Mouse (Mus musculus) liver, embryonic 15.5 days (tissue): Measurements from ENCODE around the gene Gstp2. TPM values are rescaled to one million over a fixed set of nuclear protein-coding genes. Genes with fewer than 3 reads are reported as not detected.
A peak's percentile ranks its signal among the peaks of the same experiment; 100 is the strongest.
"Not testable (repeated sequence)": the region's sequence is repeated elsewhere in the genome, so short reads cannot be mapped to it uniquely, and the experiment has no call there.

Experiments
- ATAC-seq: fragments of 200-750 bp; cut with Nextera tagmentation; 2 replicates; pipeline ENCODE4 v1.8.0; 2017; ENCODE audit warnings: moderate number of reproducible peaks, mild to moderate bottlenecking, moderate library complexity; ENCODE audit not compliant: insufficient read depth
- H3K27ac ChIP-seq: fragments of 300-500 bp; sonication (generic); replicated peaks from 2 replicates; pipeline ENCODE4 v1.5.1; 2015; ENCODE audit warnings: mild to moderate bottlenecking, inconsistent platforms
- H3K27me3 ChIP-seq: fragments of 300-500 bp; sonication (generic); 2 replicates; pipeline ENCODE4 v1.6.1; 2015; ENCODE audit warnings: mild to moderate bottlenecking, inconsistent platforms
- H3K36me3 ChIP-seq: fragments of 300-500 bp; sonication (generic); replicated peaks from 2 replicates; pipeline ENCODE4 v1.6.1; 2015; ENCODE audit warnings: moderate library complexity, mild to moderate bottlenecking, inconsistent platforms
- H3K4me1 ChIP-seq: fragments of 300-500 bp; sonication (generic); replicated peaks from 2 replicates; pipeline ENCODE4 v1.6.1; 2015; ENCODE audit warnings: inconsistent platforms
- H3K4me2 ChIP-seq: fragments of 300-500 bp; sonication (generic); 2 replicates; pipeline ENCODE4 v1.6.1; 2015; ENCODE audit warnings: moderate library complexity, mild to moderate bottlenecking, inconsistent platforms
- H3K4me3 ChIP-seq: fragments of 300-500 bp; sonication (generic); replicated peaks from 2 replicates; pipeline ENCODE4 v1.5.1; 2015; ENCODE audit warnings: mild to moderate bottlenecking, inconsistent platforms
- H3K9ac ChIP-seq: fragments of 300-500 bp; sonication (generic); 2 replicates; pipeline ENCODE4 v1.6.1; 2015; ENCODE audit warnings: moderate library complexity, mild to moderate bottlenecking, inconsistent platforms
- H3K9me3 ChIP-seq: fragments of 300-500 bp; sonication (generic); replicated peaks from 2 replicates; pipeline ENCODE4 v1.6.1; 2016; ENCODE audit warnings: inconsistent platforms
- WGBS: fragments of 180-500 bp; shearing (Covaris S2); methylation state at CpG from one replicate; pipeline ENCODE4 v1.1.7; 2015; ENCODE audit warnings: mixed read lengths; ENCODE audit not compliant: insufficient replicate concordance; 5-methylcytosine and 5-hydroxymethylcytosine counted together
- polyA plus RNA-seq: library from polyadenylated mRNA; unstranded; fragments of >200 nt; fragmentation: Nextera tagmentation; extraction: Ambion mirVana; gene quantifications from 2 replicates; pipeline ENCODE4 v1.2.1, GENCODE M21; 2015

Gene Gstp2
- polyA plus RNA-seq, 1 experiment from 2014 or later = 8.0 TPM

GRCm38 (mm10) chr19:4047859-4048258 lies 2.0 kb upstream of the Gstp2 start:
- Histone ChIP-seq H3K4me3 (peak overlapping the region; percentile 30; the same call in 1 of the 2 replicates), H3K27me3 (no peaks in the 10 kb centered on the region), H3K9ac (no peak overlapping the region), H3K4me1 (peaks cover 56% of the 10 kb centered on the region), H3K4me2 (peak overlapping the region; percentile 57; the same call in 1 of the 2 replicates), H3K9me3 (no peaks in the 10 kb centered on the region), H3K36me3 (no peaks in the 10 kb centered on the region), H3K27ac (no peak overlapping the region)
- no peak for ATAC-seq
- 9% methylated on average over 4 of the region's 4 CpGs for WGBS

DNA sequence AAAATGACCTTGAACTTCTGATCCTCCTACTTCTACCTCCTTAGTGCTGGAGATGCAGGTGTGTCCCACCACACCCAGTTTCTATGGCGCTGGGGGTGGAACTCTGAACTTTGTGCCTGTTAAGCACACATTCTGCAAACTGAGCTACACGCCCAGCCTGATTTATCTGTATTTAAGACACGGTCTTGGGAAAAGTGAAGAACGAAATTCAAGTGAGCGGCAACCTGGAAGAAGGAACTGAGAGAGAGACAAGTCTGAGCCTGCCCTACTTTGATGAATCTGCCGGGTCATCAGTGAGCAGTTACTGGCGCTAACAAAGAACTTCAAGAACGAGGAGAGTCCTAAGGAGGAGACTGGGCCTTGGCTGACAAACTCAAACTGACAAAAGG lies 1.0 kb upstream of the Gstp2 start:
- 29% methylated on average over 8 of the region's 8 CpGs for WGBS
- Histone ChIP-seq H3K36me3 (no peaks in the 10 kb centered on the region), H3K4me3 (peak overlapping the region; percentile 30), H3K27me3 (no peaks in the 10 kb centered on the region), H3K9ac (peak overlapping the region; percentile 31; the same call in 1 of the 2 replicates), H3K9me3 (no peaks in the 10 kb centered on the region), H3K4me2 (peak overlapping the region; percentile 57), H3K4me1 (peaks cover 49% of the 10 kb centered on the region), H3K27ac (peak overlapping the region; percentile 96)
- ATAC-seq = peak; percentile 74

- H3K36me3 ChIP-seq, ATAC-seq, H3K4me2 ChIP-seq, H3K9me3 ChIP-seq, H3K4me3 ChIP-seq, H3K27me3 ChIP-seq, H3K9ac ChIP-seq: not testable (repeated sequence)
- 42% methylated on average over 5 of the region's 5 CpGs for WGBS
- Histone ChIP-seq H3K4me1 (peaks cover 48% of the 10 kb centered on the region), H3K27ac (peak overlapping the region; percentile 61; the same call in 1 of the 2 replicates)
Observed at GRCm38 (mm10) chr19:4044109-4044508, 1.7 kb downstream of the Gstp2 start.

DNA sequence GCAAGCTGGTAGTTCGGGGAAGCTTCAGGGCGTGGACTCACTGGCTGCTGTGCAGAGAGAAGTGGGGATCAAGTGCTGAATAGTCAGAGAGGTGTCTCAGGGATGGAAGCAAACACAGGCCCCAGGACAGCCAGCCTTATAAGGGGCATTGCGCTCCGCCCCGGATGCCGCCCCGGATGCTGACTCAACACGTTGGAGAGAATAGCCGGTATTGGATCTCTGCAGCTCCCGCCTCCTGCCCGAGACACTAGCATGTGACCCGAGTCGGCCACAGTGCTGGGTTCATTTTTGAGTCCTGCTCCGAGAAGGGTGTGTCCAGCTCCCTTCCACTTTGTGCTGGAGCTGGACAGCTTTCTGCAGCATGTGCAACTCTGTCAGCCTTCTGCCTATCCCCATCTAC lies 3.7 kb downstream of the Gstp2 start:
- H3K4me1 ChIP-seq = peaks cover 51% of the 10 kb centered on the region
- WGBS = 66% methylated on average over 14 of the region's 14 CpGs
- no peak overlapping the region for H3K27ac ChIP-seq
- no peaks in the 10 kb centered on the region for H3K27me3 ChIP-seq
- H3K9ac ChIP-seq = no peak overlapping the region
- no peak for ATAC-seq
- H3K9me3 ChIP-seq = no peaks in the 10 kb centered on the region
- no peak overlapping the region for H3K4me2 ChIP-seq
- H3K4me3 ChIP-seq = no peak overlapping the region
- H3K36me3 ChIP-seq = no peaks in the 10 kb centered on the region

DNA sequence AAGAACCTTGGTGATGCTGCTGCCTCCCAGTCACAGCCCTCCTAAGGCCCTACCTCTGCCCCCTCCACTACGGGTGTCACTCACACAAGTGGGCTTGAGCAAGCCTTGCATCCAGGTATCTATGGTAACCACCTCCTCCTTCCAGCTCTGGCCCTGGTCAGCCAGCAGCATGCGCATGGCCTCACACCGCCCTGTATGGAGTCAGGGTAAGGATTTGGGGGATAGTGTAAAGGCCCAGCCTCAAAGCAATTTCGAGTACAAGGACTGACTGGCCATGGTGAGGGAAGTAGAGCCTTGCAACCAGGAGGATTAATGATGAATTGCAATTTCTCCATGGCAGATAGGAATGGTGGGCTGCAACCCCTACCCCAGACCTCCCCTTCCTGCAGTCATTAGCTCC lies 4.3 kb downstream of the Gstp2 start:
- ATAC-seq, H3K4me3 ChIP-seq, H3K9ac ChIP-seq, H3K9me3 ChIP-seq, H3K4me2 ChIP-seq, H3K36me3 ChIP-seq, H3K27me3 ChIP-seq, H3K27ac ChIP-seq: not testable (repeated sequence)
- WGBS = 66% methylated on average over 4 of the region's 4 CpGs
- peaks cover 48% of the 10 kb centered on the region for H3K4me1 ChIP-seq

DNA sequence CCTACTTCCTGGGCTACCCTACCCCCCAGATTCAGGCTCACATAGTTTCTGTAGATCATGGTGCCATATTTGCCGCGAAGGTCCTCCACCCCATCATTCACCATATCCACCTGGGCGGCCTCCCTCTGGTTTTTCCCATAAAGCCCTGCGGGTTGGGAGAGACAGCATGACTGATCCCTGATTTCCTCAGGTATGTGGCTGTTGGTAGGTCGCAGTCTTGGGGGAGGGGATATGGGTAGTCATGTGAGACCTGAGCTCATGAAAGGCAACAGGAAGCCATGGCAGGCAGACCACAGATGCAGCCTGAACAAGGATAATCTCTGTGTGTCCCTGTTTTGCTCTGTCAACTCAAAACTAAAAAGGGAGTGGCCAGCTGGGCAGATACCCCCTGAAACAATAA lies 4.9 kb downstream of the Gstp2 start:
- 79% methylated on average over 5 of the region's 5 CpGs for WGBS

DNA sequence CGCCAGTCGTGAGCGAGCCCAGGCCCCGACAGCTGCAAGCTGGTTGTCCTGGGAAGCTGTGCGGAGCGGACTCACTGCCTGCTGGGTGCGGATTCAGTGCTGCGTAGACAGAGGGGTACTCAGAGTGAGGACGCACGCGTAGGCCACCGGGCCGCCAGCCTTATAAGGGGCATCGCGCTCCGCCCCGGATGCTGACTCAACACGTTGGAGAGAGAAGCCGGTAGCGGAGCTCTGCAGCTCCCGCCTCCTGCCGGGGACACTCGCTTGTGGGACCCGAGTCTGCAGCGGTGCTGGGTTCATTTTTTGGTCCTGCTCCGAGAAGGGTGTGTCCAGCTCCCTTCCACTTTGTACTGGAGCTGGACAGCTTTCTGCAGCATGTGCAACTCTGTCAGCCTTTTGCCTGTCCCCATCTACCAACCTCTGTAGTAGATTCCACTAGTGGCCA lies 8.0 kb downstream of the Gstp2 start, which contains the start of gene Gstp1:
TSS of gene Gstp1 (minus strand) at position 198 of the 445 bp plus-strand sequence.
- ATAC-seq = peak; percentile 66

More for the DNA sequence above, 4.9 kb downstream of the Gstp2 start:
- H3K36me3 ChIP-seq, H3K9ac ChIP-seq, ATAC-seq, H3K9me3 ChIP-seq, H3K4me3 ChIP-seq, H3K27me3 ChIP-seq, H3K27ac ChIP-seq, H3K4me2 ChIP-seq: not testable (repeated sequence)
- H3K4me1 ChIP-seq = peaks cover 48% of the 10 kb centered on the region

GRCm38 (mm10) chr19:4037154-4037787 lies 8.6 kb downstream of the Gstp2 start:
- Histone ChIP-seq H3K4me1 (peaks cover 42% of the 10 kb centered on the region), H3K4me3 (peak overlapping the region; percentile 65), H3K9ac (peak overlapping the region; percentile 71), H3K4me2 (peak overlapping the region; percentile 83), H3K27ac (peak overlapping the region; percentile 66)
- not testable (repeated sequence) for ATAC-seq, H3K36me3 ChIP-seq, H3K9me3 ChIP-seq, H3K27me3 ChIP-seq
- 21% methylated on average over 7 of the region's 8 CpGs for whole genome bisulfite sequencing

More for the DNA sequence above, 8.0 kb downstream of the Gstp2 start, which contains the start of gene Gstp1:
- no peaks in the 10 kb centered on the region for H3K27me3 ChIP-seq
- H3K4me3 ChIP-seq = peak within 1 kb of the TSS; percentile 65
- H3K4me2 ChIP-seq = peak within 1 kb of the TSS; percentile 83
- peaks cover 41% of the 10 kb centered on the region for H3K4me1 ChIP-seq
- H3K27ac ChIP-seq = peak within 1 kb of the TSS; percentile 66
- 0% methylated on average over 26 of the region's 26 CpGs for WGBS
- peak within 1 kb of the TSS; percentile 71 for H3K9ac ChIP-seq
- H3K9me3 ChIP-seq = no peaks in the 10 kb centered on the region
- 0 out of 2 replicates have a peak, but pooled peaks cover 5% of the 10 kb centered on the region for H3K36me3 ChIP-seq

- no peaks in the 10 kb centered on the region for H3K9me3 ChIP-seq
- H3K4me3 ChIP-seq = peak overlapping the region; percentile 26
- peak overlapping the region; percentile 64 for H3K27ac ChIP-seq
- 55% methylated on average over 12 of the region's 12 CpGs for WGBS
- H3K27me3 ChIP-seq = no peaks in the 10 kb centered on the region
- ATAC-seq = peak; percentile 32; the same call in 1 of the 2 replicates
- H3K9ac ChIP-seq = no peak overlapping the region
- peak overlapping the region; percentile 48 for H3K4me2 ChIP-seq
- H3K4me1 ChIP-seq = peaks cover 42% of the 10 kb centered on the region
- H3K36me3 ChIP-seq = 0 out of 2 replicates have a peak, but pooled peaks cover 5% of the 10 kb centered on the region
Observed at GRCm38 (mm10) chr19:4036327-4037045, 9.3 kb downstream of the Gstp2 start.

GRCm38 (mm10) chr19:4033742-4034141 lies 12.1 kb downstream of the Gstp2 start:
- H3K27ac ChIP-seq = peak overlapping the region; percentile 58

DNA sequence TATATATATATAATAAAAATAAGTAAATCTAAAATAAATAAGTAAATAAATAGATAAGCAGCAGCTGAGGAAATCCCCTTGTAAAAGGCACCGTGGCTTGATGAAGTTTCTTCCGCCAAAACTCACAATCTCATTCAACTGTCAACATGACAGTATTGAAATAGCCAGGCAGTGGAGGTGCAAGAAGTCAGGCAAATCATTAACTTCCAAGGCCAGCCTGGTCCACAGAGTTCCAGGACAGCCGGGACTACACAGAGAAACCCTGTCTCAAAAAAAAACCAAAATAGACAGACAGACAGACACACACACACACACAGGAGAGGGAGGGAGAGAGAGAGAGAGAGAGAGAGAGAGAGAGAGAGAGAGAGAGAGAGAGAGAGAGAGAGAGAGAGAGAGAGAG lies 12.5 kb downstream of the Gstp2 start:
- no peak overlapping the region for H3K4me3 ChIP-seq
- peak overlapping the region; percentile 58; the same call in 1 of the 2 replicates for H3K27ac ChIP-seq
- H3K9ac ChIP-seq = no peak overlapping the region
- peaks cover 42% of the 10 kb centered on the region for H3K4me1 ChIP-seq
- no peaks in the 10 kb centered on the region for H3K9me3 ChIP-seq
- H3K27me3 ChIP-seq = no peaks in the 10 kb centered on the region
- 0 out of 2 replicates have a peak, but pooled peaks cover 5% of the 10 kb centered on the region for H3K36me3 ChIP-seq
- no peak overlapping the region for H3K4me2 ChIP-seq
- 58% methylated on average over 3 of the region's 3 CpGs for WGBS
- ATAC-seq = 0 out of 2 replicates have a peak, but pooled peaks have one; percentile 36

More at GRCm38 (mm10) chr19:4033742-4034141, 12.1 kb downstream of the Gstp2 start:
- ATAC-seq = no peak
- no peaks in the 10 kb centered on the region for H3K27me3 ChIP-seq
- 0 out of 2 replicates have a peak, but pooled peaks cover 5% of the 10 kb centered on the region for H3K36me3 ChIP-seq
- no peaks in the 10 kb centered on the region for H3K9me3 ChIP-seq
- no peak overlapping the region for H3K9ac ChIP-seq
- H3K4me3 ChIP-seq = no peak overlapping the region
- 59% methylated on average over 5 of the region's 5 CpGs for WGBS
- peaks cover 45% of the 10 kb centered on the region for H3K4me1 ChIP-seq
- no peak overlapping the region for H3K4me2 ChIP-seq
